Mouse (Mus musculus) MEL (cell line): ENCODE data around the gene Echdc3. TPM values are rescaled to one million over a fixed set of nuclear protein-coding genes. Genes with fewer than 3 reads are reported as not detected.

Experiments
- DNase-seq: peaks from one replicate; pipeline ENCODE4 v3.0.0; 2011; ENCODE audit warnings: low read depth, low spot score
- H3K27ac ChIP-seq: 2 replicates; pipeline ENCODE4 v1.5.1; 2012; ENCODE audit warnings: low read depth, mild to moderate bottlenecking, control low read depth, low read length, moderate library complexity; ENCODE audit not compliant: control insufficient read depth
- H3K27me3 ChIP-seq, 2 experiments: fragments of 150-350 bp in 1 of 2; sonication (generic) in 1 of 2; 2 replicates each; pipeline ENCODE4 v1.6.1; 2012; ENCODE audit warnings: low read length in 2 of 2, mild to moderate bottlenecking in 2 of 2, improper control_type of control experiment in 1 of 2, moderate library complexity in 1 of 2; ENCODE audit not compliant: insufficient read depth in 2 of 2, control insufficient read depth in 1 of 2
- H3K36me3 ChIP-seq, 2 experiments: 2 replicates each; pipeline ENCODE4 v1.6.1; 2012 to 2014; ENCODE audit warnings: low read length in 2 of 2, improper control_type of control experiment in 1 of 2, inconsistent platforms in 1 of 2, mild to moderate bottlenecking in 1 of 2; ENCODE audit not compliant: insufficient read depth in 2 of 2, control insufficient read depth in 1 of 2
- H3K4me1 ChIP-seq, 2 experiments: fragments of 150-350 bp in 1 of 2; sonication (generic) in 1 of 2; 2 replicates each; pipeline ENCODE4 v1.6.1; 2012; ENCODE audit warnings: low read length in 2 of 2, improper control_type of control experiment in 1 of 2, mild to moderate bottlenecking in 1 of 2; ENCODE audit not compliant: insufficient read depth in 2 of 2, control insufficient read depth in 1 of 2
- H3K4me3 ChIP-seq, 2 experiments: fragments of 150-350 bp in 1 of 2; sonication (generic) in 1 of 2; 2 replicates each; pipeline ENCODE4 v1.5.1; 2012; ENCODE audit warnings: low read depth in 2 of 2, low read length in 2 of 2, mild to moderate bottlenecking in 2 of 2, moderate library complexity in 2 of 2, control low read depth in 1 of 2, improper control_type of control experiment in 1 of 2; ENCODE audit not compliant: control insufficient read depth in 1 of 2, insufficient read depth in 1 of 2
- H3K79me2 ChIP-seq: 2 replicates; pipeline ENCODE4 v1.6.1; 2012; ENCODE audit warnings: mild to moderate bottlenecking, low read length, moderate library complexity; ENCODE audit not compliant: control insufficient read depth, poor library complexity, insufficient read depth
- H3K9ac ChIP-seq: 2 replicates; pipeline ENCODE4 v1.6.1; 2012; ENCODE audit warnings: low read depth, mild to moderate bottlenecking, control low read depth, low read length, moderate library complexity; ENCODE audit not compliant: control insufficient read depth, poor library complexity, severe bottlenecking
- H3K9me3 ChIP-seq: fragments of 150-350 bp; sonication (generic); replicated peaks from 2 replicates; pipeline ENCODE4 v1.6.1; 2012; ENCODE audit warnings: mild to moderate bottlenecking, low read length, improper control_type of control experiment, moderate library complexity; ENCODE audit not compliant: insufficient read depth
- CHD1 ChIP-seq: IDR thresholded peaks from 2 replicates; pipeline ENCODE4 v1.6.1; 2012; ENCODE audit warnings: low read depth, mild to moderate bottlenecking, inconsistent platforms, low read length, improper control_type of control experiment
- CHD2 ChIP-seq: IDR thresholded peaks from 2 replicates; pipeline ENCODE4 v1.6.1; 2011; ENCODE audit warnings: low read length, improper control_type of control experiment
- CTCF ChIP-seq, 3 experiments: IDR thresholded peaks in 2 of 3; conservative IDR thresholded peaks in 1 of 3; 2 replicates each; pipeline ENCODE4 v1.5.1; 2011 to 2012; ENCODE audit warnings: low read length in 3 of 3, low read depth in 2 of 3, mild to moderate bottlenecking in 2 of 3, improper control_type of control experiment in 1 of 3, inconsistent platforms in 1 of 3, mixed read lengths in 1 of 3, moderate library complexity in 1 of 3; ENCODE audit not compliant: control insufficient read depth in 1 of 3, insufficient read depth in 1 of 3, poor library complexity in 1 of 3, severe bottlenecking in 1 of 3
- E2F4 ChIP-seq: IDR thresholded peaks from 2 replicates; pipeline ENCODE4 v1.6.1; 2011; ENCODE audit warnings: low read depth, low read length, improper control_type of control experiment, borderline replicate concordance
- ELF1 ChIP-seq: IDR thresholded peaks from 2 replicates; pipeline ENCODE4 v1.6.1; 2014; ENCODE audit warnings: low read depth, mild to moderate bottlenecking, inconsistent platforms, low read length, improper control_type of control experiment, moderate library complexity
- EP300 ChIP-seq, 2 experiments: IDR thresholded peaks; 2 replicates each; pipeline ENCODE4 v1.6.1; 2011; ENCODE audit warnings: improper control_type of control experiment in 2 of 2, low read length in 2 of 2, low read depth in 1 of 2, mild to moderate bottlenecking in 1 of 2
- GABPA ChIP-seq: IDR thresholded peaks from 2 replicates; pipeline ENCODE4 v1.6.1; 2012; ENCODE audit warnings: low read depth, mild to moderate bottlenecking, inconsistent platforms, low read length, improper control_type of control experiment, moderate library complexity
- GATA1 ChIP-seq: IDR thresholded peaks from 2 replicates; pipeline ENCODE4 v1.6.1; 2011; ENCODE audit warnings: low read depth, low read length, improper control_type of control experiment
- HCFC1 ChIP-seq: IDR thresholded peaks from 2 replicates; pipeline ENCODE4 v1.6.1; 2012; ENCODE audit warnings: low read depth, mild to moderate bottlenecking, inconsistent platforms, low read length, improper control_type of control experiment, moderate library complexity
- KAT2A ChIP-seq: conservative IDR thresholded peaks from 2 replicates; pipeline ENCODE4 v1.6.1; 2012; ENCODE audit warnings: low read depth, low read length, improper control_type of control experiment, inconsistent platforms
- MAFK ChIP-seq: IDR thresholded peaks from 2 replicates; pipeline ENCODE4 v1.6.1; 2011; ENCODE audit warnings: low read depth, mild to moderate bottlenecking, low read length, improper control_type of control experiment, borderline replicate concordance
- MAZ ChIP-seq: IDR thresholded peaks from 2 replicates; pipeline ENCODE4 v1.6.1; 2012; ENCODE audit warnings: low read depth, mild to moderate bottlenecking, inconsistent platforms, low read length, improper control_type of control experiment
- MXI1 ChIP-seq: IDR thresholded peaks from 2 replicates; pipeline ENCODE4 v1.6.1; 2011; ENCODE audit warnings: mild to moderate bottlenecking, low read depth, low read length, improper control_type of control experiment
- MYB ChIP-seq: IDR thresholded peaks from 2 replicates; pipeline ENCODE4 v1.6.1; 2011; ENCODE audit warnings: mild to moderate bottlenecking, low read depth, low read length, improper control_type of control experiment
- MYC ChIP-seq: IDR thresholded peaks from 2 replicates; pipeline ENCODE4 v1.6.1; 2011; ENCODE audit warnings: low read depth, mild to moderate bottlenecking, low read length, improper control_type of control experiment, moderate library complexity
- NELFE ChIP-seq: IDR thresholded peaks from 2 replicates; pipeline ENCODE4 v1.6.1; 2011; ENCODE audit warnings: low read depth, low read length, improper control_type of control experiment
- POLR2A ChIP-seq, 2 experiments: IDR thresholded peaks; 2 replicates each; pipeline ENCODE4 v1.6.1; 2011 to 2012; ENCODE audit warnings: low read length in 2 of 2, mild to moderate bottlenecking in 2 of 2, control low read depth in 1 of 2, improper control_type of control experiment in 1 of 2, low read depth in 1 of 2, moderate library complexity in 1 of 2; ENCODE audit not compliant: control insufficient read depth in 1 of 2, insufficient read depth in 1 of 2, poor library complexity in 1 of 2
- POLR2AphosphoS5 ChIP-seq: IDR thresholded peaks from 2 replicates; pipeline ENCODE4 v1.6.1; 2012; ENCODE audit warnings: low read depth, borderline replicate concordance, mild to moderate bottlenecking, inconsistent platforms, low read length, moderate library complexity, mixed read lengths
- RAD21 ChIP-seq: IDR thresholded peaks from 2 replicates; pipeline ENCODE4 v1.6.1; 2011; ENCODE audit warnings: mild to moderate bottlenecking, low read depth, low read length, improper control_type of control experiment
- RCOR1 ChIP-seq: IDR thresholded peaks from 2 replicates; pipeline ENCODE4 v1.6.1; 2012; ENCODE audit warnings: low read depth, mild to moderate bottlenecking, inconsistent platforms, low read length, improper control_type of control experiment
- SIN3A ChIP-seq: IDR thresholded peaks from 2 replicates; pipeline ENCODE4 v1.6.1; 2012; ENCODE audit warnings: low read length, improper control_type of control experiment, inconsistent platforms
- TAL1 ChIP-seq: IDR thresholded peaks from 2 replicates; pipeline ENCODE4 v1.6.1; 2012; ENCODE audit warnings: mild to moderate bottlenecking, inconsistent platforms, low read length, moderate library complexity, mixed read lengths
- TBP ChIP-seq: IDR thresholded peaks from 2 replicates; pipeline ENCODE4 v1.8.0; 2011; ENCODE audit warnings: low read depth, low read length, improper control_type of control experiment
- TCF12 ChIP-seq: IDR thresholded peaks from 2 replicates; pipeline ENCODE4 v1.6.1; 2014; ENCODE audit warnings: low read depth, mild to moderate bottlenecking, inconsistent platforms, low read length, improper control_type of control experiment, moderate library complexity
- USF1 ChIP-seq: IDR thresholded peaks from 2 replicates; pipeline ENCODE4 v1.6.1; 2014; ENCODE audit warnings: low read depth, mild to moderate bottlenecking, inconsistent platforms, low read length, improper control_type of control experiment, moderate library complexity
- USF2 ChIP-seq, 2 experiments: IDR thresholded peaks; 2 replicates each; pipeline ENCODE4 v1.6.1; 2011 to 2012; ENCODE audit warnings: improper control_type of control experiment in 2 of 2, low read length in 2 of 2, borderline replicate concordance in 1 of 2, inconsistent platforms in 1 of 2, low read depth in 1 of 2, mild to moderate bottlenecking in 1 of 2; ENCODE audit not compliant: insufficient read depth in 1 of 2
- ZKSCAN1 ChIP-seq: IDR thresholded peaks from 2 replicates; pipeline ENCODE4 v1.6.1; 2012; ENCODE audit warnings: low read depth, mild to moderate bottlenecking, inconsistent platforms, low read length, improper control_type of control experiment, moderate library complexity
- ZMIZ1 ChIP-seq: IDR thresholded peaks from 2 replicates; pipeline ENCODE4 v1.6.1; 2012; ENCODE audit warnings: low read depth, mild to moderate bottlenecking, inconsistent platforms, low read length, improper control_type of control experiment, moderate library complexity
- polyA plus RNA-seq, 2 experiments: library from polyadenylated mRNA; stranded (reverse) in 1 of 2; unstranded in 1 of 2; fragments of >175 nt in 1 of 2; fragments of >200 nt in 1 of 2; gene quantifications; 2 replicates each; pipeline versions ENCODE4 v1.2.1 to v1.2.4; 2012; ENCODE audit warnings: low replicate concordance in 2 of 2, low read depth in 1 of 2; ENCODE audit not compliant: insufficient read length in 2 of 2, insufficient read depth in 1 of 2, missing spikeins in 1 of 2
- total RNA-seq: library from RNA; depleted of rRNA; stranded (reverse); fragments of 300-350 nt; gene quantifications from 2 replicates; pipeline ENCODE4 v1.2.3, GENCODE M21; 2012

The Echdc3 gene
- total and polyA plus RNA-seq, 3 experiments, result not detected

- Histone ChIP-seq H3K27me3 (no peaks in the 10 kb centered on the region), H3K27ac (no peak overlapping the region), H3K9ac (no peak overlapping the region), H3K79me2 (no peaks in the 10 kb centered on the region), H3K36me3 (no peaks in the 10 kb centered on the region), H3K4me3 (no peak overlapping the region), H3K9me3 (no peaks in the 10 kb centered on the region), H3K4me1 (peaks cover 0 to 7% of the 10 kb centered on the region in 2 experiments; a peak in 2 of 4 replicates)
- TF ChIP-seq CHD2, result no peak
- TF ChIP-seq SIN3A, result no peak
- no peak for TF ChIP-seq TAL1
- TF ChIP-seq POLR2A (IDR thresholded peaks at IDR 0.05; ENCODE audit: control insufficient read depth in 1 of 2, insufficient read depth in 1 of 2, low read depth in 1 of 2, low read length in 2 of 2, poor library complexity in 1 of 2), result no peak
- TF ChIP-seq MXI1, result no peak
- TF ChIP-seq NELFE, result no peak
- TF ChIP-seq KAT2A, result no peak
- TF ChIP-seq GATA1, result no peak
- no peak for TF ChIP-seq EP300 (IDR thresholded peaks at IDR 0.05; ENCODE audit: low read depth in 1 of 2, low read length in 2 of 2)
- no peak for TF ChIP-seq GABPA
- no peak for DNase-seq
Observed at GRCm38 (mm10) chr2:6226361-6227058, 13.7 kb upstream of the Echdc3 start.

GRCm38 (mm10) chr2:6220141-6220805, 7.4 kb upstream of the Echdc3 start:
- H3K9me3 ChIP-seq, result no peaks in the 10 kb centered on the region
- H3K27me3 ChIP-seq, result no peaks in the 10 kb centered on the region
- H3K79me2 ChIP-seq, result no peaks in the 10 kb centered on the region
- peaks cover 0 to 3% of the 10 kb centered on the region in 2 experiments; a peak in 2 of 4 replicates for H3K4me1 ChIP-seq
- peak; percentile 91 for DNase-seq
- no peak overlapping the region for H3K27ac ChIP-seq
- no peak overlapping the region for H3K4me3 ChIP-seq
- peaks cover 0 to 4% of the 10 kb centered on the region in 2 experiments; a peak in 1 of 4 replicates for H3K36me3 ChIP-seq
- H3K9ac ChIP-seq, result no peak overlapping the region
- TF ChIP-seq E2F4 (no peak), TBP (peak; percentile 56), KAT2A (no peak), TCF12 (peak; percentile 41; the same call in 1 of the 2 replicates), SIN3A (peak; percentile 74), MXI1 (0 out of 2 replicates have a peak, but pooled peaks have one; percentile 24), HCFC1 (peak; percentile 70), TAL1 (no peak), NELFE (no peak), MAFK (no peak), ZMIZ1 (no peak), RCOR1 (no peak; the same call in 1 of the 2 replicates), GABPA (no peak), ELF1 (peak; percentile 60; the same call in 1 of the 2 replicates), POLR2AphosphoS5 (no peak), CTCF (IDR thresholded peaks at IDR 0.05 in 2 of 3, conservative IDR thresholded peaks at IDR 0.05 in 1 of 3; ENCODE audit: control insufficient read depth in 1 of 3, insufficient read depth in 1 of 3, low read depth in 2 of 3, low read length in 3 of 3, poor library complexity in 1 of 3, severe bottlenecking in 1 of 3) (peak in 2 of 3 experiments; percentile 73 to 98), ZKSCAN1 (no peak), USF2 (IDR thresholded peaks at IDR 0.05; ENCODE audit: borderline replicate concordance in 1 of 2, insufficient read depth in 1 of 2, low read depth in 1 of 2, low read length in 2 of 2) (no peak), CHD2 (no peak), RAD21 (no peak; the same call in none of the 2 replicates), MYC (peak; percentile 76; the same call in 1 of the 2 replicates), MAZ (no peak), MYB (no peak), USF1 (no peak), CHD1 (no peak), EP300 (IDR thresholded peaks at IDR 0.05; ENCODE audit: low read depth in 1 of 2, low read length in 2 of 2) (peak; percentile 72 to 75)
